Mouse (Mus musculus): ENCODE data around the gene Fam129a.

- TF ChIP-seq MAFK (IDR thresholded peaks at IDR 0.05; ENCODE audit: insufficient read depth, low read depth, low read length): no peak
- no peak for TF ChIP-seq CHD2 (IDR thresholded peaks at IDR 0.05; ENCODE audit: low read depth, low read length)
- TF ChIP-seq ZNF384 (IDR thresholded peaks at IDR 0.05; ENCODE audit: low read depth, low read length): no peak
- TF ChIP-seq ZC3H11A (IDR thresholded peaks at IDR 0.05; ENCODE audit: borderline replicate concordance, low read depth, low read length): no peak
- no peak for TF ChIP-seq HCFC1 (IDR thresholded peaks at IDR 0.05; ENCODE audit: borderline replicate concordance, insufficient read depth, low read length)
These were observed 193.2 kb downstream of the Fam129a start for GRCm38 (mm10) chr1:151764236-151764635.
